Mouse (Mus musculus): ENCODE results near the gene BC049352.
A peak's percentile ranks its signal among the peaks of the same experiment; 100 is the strongest.

BC049352 gene

DNA sequence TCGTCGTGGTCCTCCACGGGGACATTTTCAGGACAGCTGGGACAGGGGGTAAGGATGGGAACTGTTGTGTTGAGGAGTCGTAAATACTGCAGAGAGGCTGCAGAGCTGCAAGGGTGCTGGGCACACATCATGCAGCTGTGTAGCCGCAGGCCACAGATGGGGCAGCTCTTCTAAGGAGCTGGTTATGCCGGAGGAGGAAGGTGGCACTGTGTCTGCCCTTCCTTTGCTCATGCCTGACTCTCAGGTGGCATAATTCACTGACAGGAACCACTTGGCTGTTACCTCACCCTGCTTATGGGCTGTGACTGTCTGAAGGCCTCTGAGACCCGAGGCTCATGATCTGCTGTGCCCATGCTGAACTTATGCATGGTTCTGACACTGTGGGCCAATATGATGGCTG is 68.5 kb downstream of the BC049352 start:
- no peak for DNase-seq

DNA sequence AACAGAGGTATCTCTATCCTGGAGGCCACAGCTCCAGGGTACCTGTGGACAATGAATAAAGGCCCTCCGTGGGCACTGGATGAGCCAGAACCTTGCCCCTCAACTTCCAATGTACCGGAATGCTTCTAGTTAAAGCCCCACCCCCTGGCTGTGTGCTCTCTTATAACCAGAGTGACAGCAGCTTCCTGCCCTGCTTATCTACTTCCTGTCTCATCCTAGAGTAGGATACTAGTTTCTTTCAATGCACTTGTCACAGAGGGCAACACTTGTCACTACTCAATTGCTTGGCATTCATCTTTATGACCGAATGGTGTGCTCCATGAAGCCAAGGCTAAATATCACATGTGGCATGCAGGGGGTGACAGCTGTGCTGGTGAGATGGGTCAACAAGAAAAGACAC is 69.5 kb downstream of the BC049352 start:
- no peak for DNase-seq

DNA sequence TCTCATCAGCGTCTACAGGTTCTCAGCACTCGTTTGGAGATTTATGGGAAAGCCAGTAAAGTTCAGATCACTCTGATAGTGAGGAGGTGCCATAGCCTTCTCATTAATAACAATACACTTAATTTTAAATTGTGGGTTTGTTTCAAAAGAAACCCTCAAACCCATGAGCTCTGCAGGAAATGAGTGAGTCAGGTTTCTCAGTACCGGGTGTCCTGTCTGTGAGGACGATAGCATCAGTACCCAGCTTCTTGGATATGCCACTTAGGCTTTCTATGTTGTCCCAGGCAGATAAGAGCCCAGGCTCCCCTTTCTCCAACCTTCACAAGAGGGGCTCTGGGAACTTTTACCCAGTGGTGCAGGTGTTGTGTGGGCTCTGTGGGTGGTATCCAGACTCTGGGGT is 70.2 kb downstream of the BC049352 start:
- no peak for DNase-seq

DNA sequence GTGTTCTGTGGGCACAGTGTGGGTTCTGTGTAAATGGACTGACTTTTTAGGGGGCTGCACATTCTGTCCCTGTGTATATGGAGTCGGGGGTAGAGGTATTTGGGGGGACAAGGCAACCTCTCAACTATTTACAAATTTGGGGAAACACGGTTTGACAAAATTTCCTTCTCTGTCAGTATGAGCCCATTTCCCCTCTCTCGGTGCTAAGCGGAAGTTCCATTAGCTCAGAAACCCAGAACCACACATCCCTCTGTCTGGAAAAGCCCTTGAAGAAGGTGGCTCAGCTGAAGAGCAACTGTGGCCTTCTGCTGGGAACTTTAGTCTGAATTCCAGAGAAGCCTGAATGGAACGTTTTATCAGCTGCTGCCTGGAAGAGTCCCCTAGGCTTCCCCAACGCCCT is 70.6 kb downstream of the BC049352 start:
- no peak for DNase-seq

DNA sequence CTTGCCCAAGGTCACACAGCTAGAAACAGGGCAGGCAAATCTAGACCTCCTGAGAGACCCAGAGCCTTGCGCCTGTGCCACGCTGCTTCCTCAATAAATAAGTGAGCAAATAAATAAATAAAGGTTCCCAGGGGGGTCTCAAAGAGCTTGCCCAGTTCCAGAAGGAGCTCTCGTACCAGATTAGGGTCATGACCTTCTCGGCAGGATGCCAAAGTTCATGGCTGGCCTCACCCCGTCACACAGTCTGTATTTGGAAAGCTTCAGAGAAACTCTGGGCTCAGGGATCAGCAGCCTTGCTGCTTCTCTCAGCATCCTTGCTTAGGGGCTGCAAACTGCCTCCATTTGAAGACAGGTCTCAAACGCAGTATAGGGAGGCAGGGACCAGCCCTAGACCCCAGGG is 72.2 kb downstream of the BC049352 start:
- DNase-seq = peak in 1 of 2 experiments; percentile 56

DNA sequence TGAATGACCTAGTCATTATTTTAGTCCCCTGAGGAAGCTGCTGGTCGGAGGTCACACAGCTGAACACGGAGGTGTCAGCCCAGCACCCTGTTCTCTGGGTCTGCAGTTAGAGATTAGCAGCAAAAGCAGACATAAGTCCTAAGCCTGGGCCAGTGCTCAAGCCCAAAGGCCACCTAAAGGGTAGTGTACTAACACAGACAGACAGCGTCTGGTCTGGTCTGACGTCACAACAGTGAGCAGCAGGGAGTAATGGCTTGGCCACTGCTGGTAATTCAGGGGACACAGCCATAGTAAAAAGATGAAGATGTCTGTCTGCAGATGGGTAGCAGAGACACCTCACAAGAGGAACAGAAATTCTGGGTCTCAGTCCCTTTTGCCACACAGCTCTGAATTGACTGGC is 72.8 kb downstream of the BC049352 start:
- DNase-seq = no peak

DNA sequence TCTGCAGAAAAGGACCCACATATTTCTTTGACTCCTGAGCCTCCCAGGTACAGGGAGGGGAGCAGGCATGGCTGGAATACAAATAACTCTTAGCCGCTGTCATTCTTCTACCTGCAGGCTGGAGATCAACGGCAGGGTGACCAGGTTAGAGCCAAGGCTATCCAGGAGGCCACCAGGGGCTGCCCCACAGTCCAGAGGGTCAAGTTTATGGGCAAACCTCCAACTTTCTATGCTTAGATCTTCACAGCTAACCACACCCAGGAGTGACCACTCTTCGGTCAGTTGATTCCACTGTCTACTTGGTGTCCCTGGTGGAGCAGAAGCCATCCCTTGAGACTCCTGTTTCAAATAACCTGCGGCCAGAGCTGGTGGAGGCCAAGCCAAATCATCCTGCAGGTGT is 73.6 kb downstream of the BC049352 start:
- DNase-seq = peak in 1 of 2 experiments; percentile 32

DNA sequence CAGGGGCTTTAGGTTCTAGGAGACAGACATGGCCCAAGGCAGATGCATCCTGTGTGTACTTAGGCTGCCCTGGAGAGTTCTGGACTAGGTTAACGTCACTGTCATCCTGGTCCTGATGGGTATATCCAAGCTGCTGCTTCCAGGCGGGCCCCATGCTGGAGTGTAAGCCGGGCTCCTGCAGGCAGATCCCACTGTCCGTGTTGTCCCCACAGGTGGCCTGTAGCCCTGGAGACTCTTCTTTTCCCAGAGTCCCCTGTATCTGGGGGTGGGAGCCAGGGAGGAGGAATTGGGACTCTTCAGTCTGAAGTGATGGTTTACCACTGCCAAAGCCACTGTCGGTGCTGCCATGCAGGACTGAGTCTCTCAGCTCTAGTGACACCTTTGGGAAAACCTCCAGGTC is 74.2 kb downstream of the BC049352 start:
- no peak for DNase-seq

DNA sequence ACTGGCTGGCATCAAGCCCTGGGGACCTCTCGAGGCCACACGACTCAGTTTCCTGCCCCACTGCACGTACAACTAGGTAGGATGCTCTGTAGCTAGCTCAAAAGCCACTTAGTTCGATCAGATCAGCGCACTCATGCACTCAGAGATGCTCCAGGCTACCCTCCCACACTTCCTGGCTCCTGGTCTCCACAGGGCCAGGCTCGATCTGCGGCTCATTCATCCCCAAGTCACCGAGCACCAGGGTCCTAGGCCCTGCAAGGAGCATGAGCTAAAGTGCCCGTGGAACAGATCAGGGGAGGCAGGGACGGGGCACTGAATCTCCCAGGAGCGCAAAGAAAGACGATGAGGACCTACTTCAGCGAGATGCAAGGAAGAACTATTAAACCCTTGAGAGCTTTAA is 77.3 kb downstream of the BC049352 start:
- no peak for DNase-seq

DNA sequence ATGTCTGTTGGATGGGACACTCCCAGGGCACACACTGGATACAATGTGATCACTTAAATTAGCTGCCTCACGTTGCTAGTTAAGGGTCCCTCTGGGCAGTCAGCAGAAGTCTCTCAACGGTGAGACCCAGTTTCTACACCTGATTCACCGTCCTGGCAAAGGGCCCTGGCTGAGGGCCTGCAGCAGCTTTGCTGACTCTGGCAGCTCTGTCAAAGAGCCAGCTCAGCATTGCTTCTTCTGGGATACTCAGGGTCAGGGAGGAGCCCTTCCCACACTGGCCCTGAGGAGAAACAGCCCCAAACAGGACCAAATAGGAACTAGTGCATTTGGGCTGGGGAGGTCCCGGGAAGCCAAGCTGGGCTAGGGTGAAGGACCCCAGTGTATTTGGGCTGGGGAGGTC is 79.7 kb downstream of the BC049352 start:
- DNase-seq = peak; percentile 82 to 86

DNA sequence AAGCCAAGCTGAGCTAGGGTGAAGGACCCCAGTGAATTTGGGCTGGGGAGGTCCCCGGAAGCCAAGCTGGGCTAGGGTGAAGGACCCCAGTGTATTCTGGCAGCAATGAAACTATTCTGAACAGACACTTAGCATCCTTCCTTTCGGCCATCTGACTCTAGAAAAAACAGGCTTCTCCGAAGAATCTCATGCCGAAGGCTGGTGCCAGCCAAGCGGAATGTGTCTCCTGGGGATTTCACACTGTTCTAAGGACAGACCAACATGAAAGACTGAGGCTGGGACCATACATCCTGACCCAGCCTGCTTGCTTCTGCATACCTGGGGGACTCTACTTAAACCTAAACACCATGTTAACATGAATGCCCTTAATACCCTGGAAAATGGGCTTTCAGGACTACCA is 80.1 kb downstream of the BC049352 start:
- DNase-seq = no peak

DNA sequence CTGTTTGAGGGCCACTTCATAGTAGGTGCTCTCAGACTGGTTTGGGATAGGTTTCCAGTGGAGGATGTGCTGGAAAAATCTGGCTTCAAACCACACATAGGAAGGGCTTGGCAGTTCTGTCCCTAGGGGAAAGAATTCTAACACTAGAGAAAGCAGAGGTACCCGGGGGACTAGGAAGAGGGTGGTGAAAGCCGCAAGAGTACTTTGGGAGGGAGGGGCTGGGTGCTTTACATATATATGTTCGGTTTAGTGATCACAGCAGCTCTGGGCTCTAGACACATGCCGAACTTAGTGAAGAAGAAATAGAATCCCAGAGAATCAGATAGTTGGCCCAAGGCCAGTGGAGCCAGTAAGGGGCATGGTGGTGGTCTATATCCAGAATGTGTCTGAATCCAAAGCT is 85.3 kb downstream of the BC049352 start:
- no peak for DNase-seq

DNA sequence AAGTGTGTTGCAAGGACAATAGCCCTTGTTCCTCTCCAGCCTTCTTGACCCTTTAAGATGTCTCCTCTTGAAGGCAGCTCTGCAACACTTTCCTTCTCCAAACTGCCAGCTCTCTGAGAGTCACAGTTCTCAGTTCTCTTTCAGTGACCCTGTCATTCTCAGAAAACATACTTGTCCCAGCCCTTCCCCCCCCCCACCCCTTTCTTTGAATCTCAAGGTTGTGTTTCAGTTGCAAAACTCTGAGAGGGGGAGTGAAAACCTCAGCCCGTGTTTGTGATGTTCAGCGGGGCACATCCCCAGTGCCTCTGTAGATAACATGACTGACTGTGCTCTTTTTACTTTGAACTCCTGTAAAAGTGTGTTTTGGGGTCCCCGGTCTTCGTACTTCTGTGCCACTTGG is 86.3 kb downstream of the BC049352 start:
- no peak for DNase-seq

DNA sequence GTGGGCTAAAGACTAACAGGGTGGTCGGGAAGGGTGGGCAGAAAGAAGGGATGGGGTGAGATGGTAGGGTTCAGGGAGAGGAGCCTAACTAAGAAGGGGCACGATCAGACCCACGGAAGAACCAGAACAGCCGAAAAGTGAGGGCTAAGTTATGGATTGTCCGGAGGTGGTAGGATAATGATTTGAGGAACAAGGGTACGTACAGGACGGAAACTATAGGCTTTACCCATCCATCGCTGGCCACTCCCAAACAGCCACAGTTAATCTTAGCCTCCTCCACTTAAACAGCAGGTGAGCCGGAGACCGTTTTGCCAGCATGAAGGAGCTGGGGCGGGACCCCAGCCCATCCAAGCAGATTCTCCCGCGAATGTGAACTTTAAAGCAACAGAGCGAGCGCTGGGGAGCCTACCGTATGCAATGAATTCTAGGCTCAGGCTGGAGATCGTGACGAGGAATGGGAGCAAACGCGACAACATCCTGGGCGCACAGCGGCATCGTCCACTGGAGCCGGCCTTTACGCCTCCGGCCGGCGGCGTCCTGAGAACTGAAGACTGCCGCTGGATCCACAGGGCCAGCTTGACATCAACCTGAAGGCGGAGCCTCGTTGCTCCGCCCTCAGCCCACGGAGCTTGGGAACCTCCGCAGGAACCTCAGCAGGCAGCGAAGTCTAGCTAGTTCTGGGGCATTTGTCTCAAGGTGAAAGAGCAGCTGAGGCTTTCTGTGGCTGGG is 87.0 kb downstream of the BC049352 start, which contains the start of gene Il10ra:
TSS of gene Il10ra (minus strand) at position 553 of the 729 bp plus-strand sequence.
- DNase-seq = peak; percentile 62 to 79

DNA sequence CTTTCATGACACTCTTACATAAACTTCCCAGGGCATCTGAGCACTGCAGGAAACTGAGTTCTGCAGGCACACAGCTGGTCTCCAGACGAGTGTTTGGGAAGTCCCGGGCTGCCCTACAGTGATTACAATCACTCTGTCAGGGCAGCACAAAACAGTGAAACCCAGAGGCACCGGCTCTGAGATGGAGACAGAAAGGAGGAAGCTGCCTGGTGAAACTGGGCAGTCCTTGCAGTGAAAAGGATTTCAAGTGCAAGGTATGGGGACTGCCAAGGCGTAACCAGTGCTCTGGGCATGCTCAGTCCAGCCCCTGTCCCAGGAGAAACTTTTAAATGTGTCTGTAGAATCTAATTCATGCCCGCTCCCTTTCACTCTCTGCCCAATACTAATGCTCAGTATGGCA is 90.4 kb downstream of the BC049352 start:
- no peak for DNase-seq

DNA sequence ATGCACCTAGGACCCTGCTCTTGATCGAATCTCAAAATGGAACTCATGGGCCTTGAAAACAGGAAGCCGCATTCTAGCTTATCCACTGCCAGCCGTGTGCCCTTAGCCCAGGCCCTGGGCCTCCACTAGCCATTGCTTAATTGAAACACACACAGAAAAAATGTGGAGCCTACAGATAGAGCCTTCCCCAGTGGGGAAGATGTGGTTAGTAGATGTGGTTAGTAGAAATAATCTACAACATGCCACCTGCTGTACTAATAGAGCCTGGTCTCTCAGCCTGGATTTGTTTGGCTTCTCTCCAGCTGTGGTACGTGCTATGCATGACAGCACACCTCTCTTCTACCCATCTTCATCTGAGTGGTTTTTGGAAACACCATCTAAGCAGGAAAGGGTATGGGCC is 92.4 kb downstream of the BC049352 start:
- DNase-seq = no peak

DNA sequence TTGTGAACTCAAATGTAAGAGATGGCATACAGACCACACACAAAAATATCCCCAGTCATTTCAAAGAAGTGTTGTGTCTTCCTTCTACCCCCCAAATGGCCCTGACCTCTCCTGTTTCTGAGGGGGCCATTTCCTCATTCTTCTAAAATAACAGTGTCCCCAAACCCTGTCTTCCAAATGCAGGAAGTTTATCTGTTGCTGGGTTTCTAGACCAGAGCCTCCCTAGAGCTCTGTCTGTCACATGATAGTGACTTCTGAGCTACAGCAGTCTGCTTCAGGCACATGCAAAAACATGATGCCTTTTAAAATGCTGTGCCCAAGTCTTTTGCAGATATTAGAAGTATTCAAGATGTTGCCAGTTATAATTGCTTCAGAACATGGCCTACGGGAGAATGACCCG is 92.8 kb downstream of the BC049352 start:
- no peak for DNase-seq

DNA sequence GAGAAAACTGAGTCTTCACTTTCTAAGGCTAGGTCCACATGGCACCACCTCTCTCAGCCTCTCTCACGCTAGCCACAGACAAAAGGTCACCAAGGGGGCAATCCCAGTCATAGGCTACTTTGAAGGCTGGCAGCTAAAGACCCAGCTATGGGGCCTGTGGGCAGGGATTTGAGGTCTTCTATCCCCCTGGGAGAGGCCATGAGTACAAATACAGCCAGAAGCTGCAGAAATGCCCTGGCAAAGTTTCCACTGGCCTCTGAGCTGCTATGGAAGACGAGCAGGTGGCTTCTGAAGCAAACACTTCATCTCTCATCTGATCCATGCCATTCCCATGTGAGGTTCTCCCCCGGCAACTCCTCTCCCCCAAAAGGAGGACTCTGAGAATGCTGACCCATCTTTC is 98.3 kb downstream of the BC049352 start:
- no peak for DNase-seq

DNA sequence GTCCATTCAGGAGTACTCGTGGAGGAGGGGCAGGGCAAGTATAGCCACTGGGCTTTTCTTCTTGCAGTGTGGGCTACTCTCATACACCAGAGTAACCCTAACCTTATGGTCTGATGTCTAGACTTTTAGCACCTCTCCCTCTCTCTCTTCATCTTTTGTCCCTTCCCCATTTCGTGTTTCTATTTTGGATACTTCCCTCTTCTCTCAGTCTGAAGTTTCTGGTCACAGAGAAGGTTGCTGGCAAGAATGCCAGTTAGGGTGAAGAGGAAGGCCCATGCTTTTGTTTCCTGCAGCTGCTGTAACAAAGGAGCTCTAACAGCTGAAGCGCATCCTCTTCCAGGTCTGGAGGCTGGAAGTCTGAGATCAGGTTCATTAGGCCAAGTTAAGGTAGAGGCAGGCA is 99.1 kb downstream of the BC049352 start:
- DNase-seq = no peak

DNA sequence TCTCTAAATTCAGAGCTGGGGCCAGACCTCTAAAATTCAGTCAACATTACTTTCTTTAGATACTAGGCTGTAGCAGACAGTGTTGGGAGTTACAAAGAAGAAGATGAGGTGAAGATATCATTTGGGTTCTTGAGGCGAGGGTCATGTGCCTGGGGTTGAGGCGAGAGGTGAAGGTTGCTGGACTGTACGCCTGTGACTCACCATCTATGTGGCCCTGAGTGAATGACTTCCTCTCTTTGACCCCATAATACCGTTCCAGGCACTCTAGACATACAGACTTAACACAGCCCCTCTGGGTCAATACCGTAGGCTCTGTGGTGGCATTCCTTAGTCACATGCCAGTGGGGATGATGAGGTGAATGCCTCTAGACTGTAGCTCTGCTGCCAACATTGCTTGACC is 100.7 kb downstream of the BC049352 start:
- DNase-seq = no peak

DNA sequence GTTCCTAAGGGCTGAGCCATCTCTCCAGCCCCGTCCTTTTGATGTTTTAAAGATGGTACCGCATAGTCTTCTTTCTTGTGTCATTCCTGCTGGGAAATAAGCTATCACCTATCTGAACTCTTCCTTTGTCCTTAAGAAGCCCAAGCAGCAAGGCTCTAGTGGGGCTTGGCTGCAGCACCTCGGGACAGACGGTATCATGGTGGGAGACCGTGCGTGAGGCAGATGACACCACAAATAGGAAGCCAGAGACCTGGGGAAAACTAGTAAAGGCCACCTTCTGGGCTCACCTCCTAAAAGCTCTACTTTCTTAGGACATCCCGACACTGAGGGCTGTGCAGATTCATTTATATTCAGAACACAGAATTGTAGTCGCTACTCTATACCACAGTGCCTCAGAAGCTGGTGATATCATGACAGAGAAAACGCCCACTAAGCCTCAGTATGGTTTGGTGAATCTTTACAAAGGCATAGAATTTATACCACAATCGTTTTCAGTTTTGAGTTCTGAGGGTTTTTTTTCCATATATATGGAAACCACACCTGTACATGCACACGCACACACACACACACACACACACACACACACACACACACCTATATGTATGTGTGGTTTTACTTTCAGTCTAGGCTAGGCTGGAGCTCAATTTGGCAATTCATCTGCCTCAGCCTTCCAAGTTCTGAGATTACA is 109.8 kb downstream of the BC049352 start:
- DNase-seq = no peak

DNA sequence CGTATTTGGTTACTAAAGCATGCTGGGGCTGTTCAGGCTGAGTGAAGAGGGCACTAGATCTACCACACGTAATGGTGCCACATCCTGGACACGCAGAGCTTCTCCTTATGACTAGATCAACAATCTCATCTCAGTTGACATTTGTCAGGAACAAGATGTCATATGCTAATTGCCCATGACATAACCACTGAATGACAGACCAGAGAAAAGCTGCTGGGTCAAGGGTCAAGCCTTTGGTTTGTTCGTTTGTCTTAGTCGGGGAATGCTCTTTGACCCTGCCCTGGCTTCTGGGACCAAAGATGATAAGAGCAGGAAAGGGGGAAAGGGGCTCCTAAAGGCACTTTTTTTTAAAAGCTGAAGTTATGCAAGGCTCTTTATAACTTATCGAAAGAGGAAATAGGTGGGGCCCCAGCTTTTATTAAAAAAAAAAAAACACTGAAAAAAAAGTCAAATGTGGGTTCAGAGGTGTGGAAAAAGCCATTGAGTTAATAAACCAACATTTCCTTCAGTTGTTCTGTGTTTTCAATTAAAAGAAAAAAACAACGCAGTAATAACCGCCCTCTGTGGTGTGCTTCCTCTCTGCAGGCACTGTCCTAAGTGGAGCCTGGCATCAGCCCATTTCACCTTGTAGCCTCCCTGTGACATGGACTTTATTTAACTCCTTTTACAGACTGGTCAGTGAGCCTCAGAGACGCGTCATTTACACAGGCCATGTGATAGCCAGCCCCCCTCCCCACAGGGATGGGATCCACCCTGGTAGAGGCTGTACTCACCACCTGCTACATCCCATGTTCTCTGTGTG is 112.6 kb downstream of the BC049352 start:
- DNase-seq = no peak

DNA sequence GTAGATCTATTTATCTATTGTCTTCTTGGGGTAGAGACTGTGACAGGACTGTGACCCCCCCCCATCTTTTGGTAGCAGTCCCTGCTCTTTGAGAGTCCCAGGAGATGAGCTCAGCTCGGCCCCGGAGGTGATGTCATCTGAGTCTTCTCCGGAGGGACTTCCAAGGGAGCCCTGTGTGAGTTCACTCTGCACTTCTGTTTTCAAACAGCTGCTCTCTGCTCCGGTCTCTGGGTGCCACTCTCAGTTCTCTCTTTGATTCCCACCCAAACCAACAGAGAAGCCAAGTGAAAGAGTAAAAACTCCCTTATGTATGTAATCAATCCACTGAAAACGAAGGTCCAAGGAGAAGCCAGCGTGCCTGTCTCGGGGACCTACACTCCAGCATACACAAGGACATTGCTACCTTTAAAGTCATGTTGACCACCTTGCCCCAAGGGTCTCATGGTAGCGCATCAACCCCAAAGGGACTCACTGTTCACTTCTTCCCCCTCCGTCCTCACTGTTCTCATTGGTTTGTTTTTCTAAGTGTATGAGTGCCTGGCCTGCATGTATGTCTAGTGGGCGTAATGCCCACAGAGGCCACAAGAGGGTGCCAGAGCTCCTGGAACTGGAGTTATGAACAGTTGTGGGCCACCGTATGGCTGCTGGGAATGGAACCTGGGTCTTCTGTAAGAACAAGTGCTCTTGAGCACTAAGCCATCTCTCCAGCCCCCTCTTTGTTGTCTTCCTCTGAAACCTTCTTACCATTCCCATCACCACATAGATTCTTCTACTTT is 117.6 kb downstream of the BC049352 start:
- DNase-seq = peak; percentile 31 to 71
